Mouse (Mus musculus): ENCODE measurements around the gene Sema5a.

Sema5a gene

GRCm38 (mm10) chr15:32633713-32634112 lies 389.1 kb downstream of the Sema5a start:
- DNase-seq (ENCODE audit: low read depth, low spot score) = no peak

- no peak for DNase-seq (ENCODE audit: low read depth, low spot score)
Observed at GRCm38 (mm10) chr15:32637879-32638278, 393.3 kb downstream of the Sema5a start.

- DNase-seq (ENCODE audit: low read depth, low spot score) = no peak
Observed at GRCm38 (mm10) chr15:32647061-32647687, 402.6 kb downstream of the Sema5a start.

GRCm38 (mm10) chr15:32654046-32654445 lies 409.4 kb downstream of the Sema5a start:
- DNase-seq (ENCODE audit: low read depth, low spot score) = no peak

GRCm38 (mm10) chr15:32656017-32656416 lies 411.4 kb downstream of the Sema5a start:
- no peak for DNase-seq (ENCODE audit: low read depth, low spot score)

GRCm38 (mm10) chr15:32676446-32676845 lies 431.8 kb downstream of the Sema5a start:
- no peak for DNase-seq (ENCODE audit: low read depth, low spot score)

- DNase-seq (ENCODE audit: low read depth, low spot score) = no peak
Observed at GRCm38 (mm10) chr15:32685152-32685551, 440.5 kb downstream of the Sema5a start.

GRCm38 (mm10) chr15:32691021-32691420 lies 446.4 kb downstream of the Sema5a start:
- no peak for DNase-seq (ENCODE audit: low read depth, low spot score)

GRCm38 (mm10) chr15:32693006-32693405 lies 448.4 kb downstream of the Sema5a start:
- DNase-seq (ENCODE audit: low read depth, low spot score) = no peak

GRCm38 (mm10) chr15:32717298-32717985 lies 472.8 kb downstream of the Sema5a start:
- DNase-seq (ENCODE audit: low read depth, low spot score) = no peak

- DNase-seq (ENCODE audit: low read depth, low spot score) = no peak
Observed at GRCm38 (mm10) chr15:32718293-32718963, 473.8 kb downstream of the Sema5a start.

- DNase-seq (ENCODE audit: low read depth, low spot score) = no peak
Observed at GRCm38 (mm10) chr15:32718964-32719311, 474.3 kb downstream of the Sema5a start.

- DNase-seq (ENCODE audit: low read depth, low spot score) = no peak
Observed at GRCm38 (mm10) chr15:32730839-32731238, 486.2 kb downstream of the Sema5a start.
